Mouse (Mus musculus) ovary, adult 10 weeks (tissue): ENCODE data around the gene Hesx1. TPM values are rescaled to one million over a fixed set of nuclear protein-coding genes. Genes with fewer than 3 reads are reported as not detected.

Experiments
- polyA plus RNA-seq: library from polyadenylated mRNA; stranded (reverse); fragments of 350-450 nt; fragmentation: Illumina TruSeq; extraction: RNeasy Lipid Tissue Mini Kit (QIAGEN cat#74804); gene quantifications from one replicate; pipeline ENCODE4 v1.2.3, GENCODE M21; 2014

Hesx1 gene
- not detected for polyA plus RNA-seq

GRCm38 (mm10) chr14:26994211-26994741 lies at the start of gene Hesx1:
Gene Hesx1, plus strand, starts transcription at chr14:26994416.

DNA sequence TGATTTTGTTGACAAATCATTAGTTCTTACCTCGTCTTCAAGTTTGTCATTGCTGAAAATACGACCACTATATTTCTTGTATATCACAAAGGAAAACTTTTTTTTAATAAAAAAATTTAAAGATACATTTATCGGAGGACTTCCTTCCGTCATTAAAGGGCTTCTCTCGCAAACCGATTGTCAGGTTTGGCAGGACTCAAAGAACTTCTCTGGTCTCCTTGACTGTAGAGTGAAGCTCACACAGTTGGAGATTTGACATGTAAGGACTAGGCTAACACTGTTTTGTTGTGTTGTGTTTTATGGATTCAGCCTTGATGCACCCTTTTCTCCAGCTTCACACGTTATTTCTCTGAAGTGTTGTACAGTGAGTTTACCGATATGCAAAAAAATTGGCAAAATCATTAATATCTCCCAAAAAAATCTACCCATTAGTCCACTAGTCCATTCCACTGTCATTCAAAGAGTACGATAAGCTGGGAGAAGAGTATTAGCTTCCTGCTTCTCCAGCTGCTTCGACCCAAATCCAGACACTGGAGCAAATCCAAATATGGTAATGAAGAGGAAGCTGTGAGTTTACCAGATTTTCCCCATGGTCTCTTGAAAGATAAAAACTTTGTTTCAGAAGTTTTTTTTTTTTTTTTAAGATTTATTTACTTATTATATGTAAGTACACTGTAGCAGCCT lies 23.0 kb upstream of the Hesx1 start, which contains the start of gene Appl1:
TSS of gene Appl1 (minus strand) at position 127 of the 684 bp plus-strand sequence.

DNA sequence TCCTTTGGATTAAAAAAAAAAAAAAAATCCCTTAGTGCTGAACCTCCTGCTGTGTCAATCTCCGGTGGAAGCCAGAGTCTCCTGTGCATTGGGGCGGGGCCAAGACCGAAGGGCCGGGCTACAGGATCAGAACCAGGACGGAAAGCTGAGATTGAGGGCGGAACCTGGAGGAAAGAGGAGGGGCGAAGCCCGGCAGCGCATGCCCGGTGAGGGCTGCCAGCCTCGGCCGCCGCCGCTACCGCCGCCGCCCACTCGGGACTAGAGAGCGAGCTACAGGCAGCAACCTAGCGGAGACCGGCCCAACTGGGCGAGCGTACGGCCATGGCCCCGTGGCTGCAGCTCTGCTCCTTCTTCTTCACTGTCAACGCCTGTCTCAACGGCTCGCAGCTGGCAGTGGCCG lies 44.6 kb downstream of the Hesx1 start, which contains the start of gene Il17rd:
TSS of gene Il17rd (plus strand) at position 159 of the 400 bp plus-strand sequence.

Other genes starting within 250 kb of the Hesx1 start
- not detected for gene Asb14, start 99.9 kb upstream of the Hesx1 start, polyA plus RNA-seq
- gene Appl1, start 23.2 kb upstream of the Hesx1 start, polyA plus RNA-seq: 114 TPM
- 12.2 TPM for gene Il17rd, start 44.5 kb downstream of the Hesx1 start, polyA plus RNA-seq
- gene Arhgef3, start 120.5 kb downstream of the Hesx1 start, polyA plus RNA-seq: 56.6 TPM